Mouse (Mus musculus) heart, adult 8-10 months (tissue): ENCODE measurements around the gene Decr2. TPM values are rescaled to one million over a fixed set of nuclear protein-coding genes. Genes with fewer than 3 reads are reported as not detected.
"Not testable (repeated sequence)": the region's sequence is repeated elsewhere in the genome, so short reads cannot be mapped to it uniquely, and the experiment has no call there.

ENCODE experiments used
- DNase-seq: peaks from one replicate; pipeline ENCODE4 v3.0.0; 2022; ENCODE audit warnings: low spot score
- total RNA-seq, 4 experiments: library from RNA; stranded (reverse); gene quantifications; 2 replicates each; pipeline ENCODE4 v1.2.4; 2022

The Decr2 gene
- total RNA-seq, result 10 to 100 TPM; 10.2 to 11.2 (median 11.0) TPM

DNA sequence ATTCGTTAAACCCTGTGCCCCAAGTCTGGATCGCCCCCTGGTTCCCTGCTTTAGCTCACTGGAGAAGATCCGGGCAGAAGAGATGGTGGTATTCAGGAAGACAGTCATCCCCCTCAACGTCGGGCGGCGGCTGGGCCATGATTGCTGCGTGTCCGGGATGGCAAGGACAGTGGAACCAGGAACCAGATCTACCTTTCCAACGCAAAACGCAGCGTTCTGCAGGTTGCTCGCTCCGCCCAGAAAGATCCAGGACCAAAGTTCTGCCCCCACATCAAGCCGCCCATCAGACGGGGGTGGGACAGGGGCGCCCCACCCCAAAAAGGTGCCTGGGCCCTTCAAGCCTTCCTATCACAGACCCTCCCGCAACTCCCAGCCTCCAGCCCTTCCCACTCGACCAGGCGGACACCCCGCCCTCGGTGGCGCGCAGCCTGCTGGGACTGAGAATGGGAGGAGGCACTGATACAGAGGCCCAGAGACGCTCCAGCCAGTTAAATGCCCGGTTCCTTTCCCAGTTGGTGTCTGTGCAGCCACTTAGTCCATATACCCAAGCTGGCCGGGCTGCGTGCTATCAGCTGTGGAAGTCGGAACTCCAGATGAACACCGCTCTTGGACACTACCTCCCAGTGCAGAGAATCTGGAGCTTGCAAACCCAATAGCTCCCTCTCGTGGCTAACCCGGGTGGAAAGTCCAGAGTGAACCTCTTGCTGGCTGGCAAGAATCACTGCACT lies at the start of gene Decr2:
TSS of gene Decr2 (minus strand) at position 433 of the 728 bp plus-strand sequence.
- DNase-seq, result peak; percentile 90

DNA sequence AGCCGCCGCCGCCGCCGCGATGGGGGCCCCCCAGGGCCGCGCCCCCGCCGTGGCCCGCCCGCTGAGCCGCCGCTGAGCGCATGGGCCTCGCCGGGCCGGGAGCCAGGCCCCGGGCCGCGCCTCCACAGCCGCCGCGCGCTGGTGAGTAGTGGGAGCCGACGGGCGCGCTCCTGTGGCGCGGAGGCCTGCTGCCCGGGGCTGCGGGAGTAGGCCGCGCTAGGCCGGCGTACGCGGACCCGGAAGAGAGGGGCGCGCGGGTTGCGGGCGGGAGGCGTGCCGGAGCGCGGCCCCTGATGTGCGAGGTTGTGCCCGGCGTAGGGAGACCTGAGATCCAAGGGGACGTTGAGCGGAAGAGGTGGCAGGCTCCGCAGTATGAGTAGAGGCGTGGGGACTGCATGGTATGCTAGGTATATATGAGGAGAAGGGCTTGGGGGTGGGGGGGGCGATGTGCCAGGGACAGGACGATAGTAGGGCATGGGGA lies 48.8 kb upstream of the Decr2 start:
- DNase-seq, result no peak

DNA sequence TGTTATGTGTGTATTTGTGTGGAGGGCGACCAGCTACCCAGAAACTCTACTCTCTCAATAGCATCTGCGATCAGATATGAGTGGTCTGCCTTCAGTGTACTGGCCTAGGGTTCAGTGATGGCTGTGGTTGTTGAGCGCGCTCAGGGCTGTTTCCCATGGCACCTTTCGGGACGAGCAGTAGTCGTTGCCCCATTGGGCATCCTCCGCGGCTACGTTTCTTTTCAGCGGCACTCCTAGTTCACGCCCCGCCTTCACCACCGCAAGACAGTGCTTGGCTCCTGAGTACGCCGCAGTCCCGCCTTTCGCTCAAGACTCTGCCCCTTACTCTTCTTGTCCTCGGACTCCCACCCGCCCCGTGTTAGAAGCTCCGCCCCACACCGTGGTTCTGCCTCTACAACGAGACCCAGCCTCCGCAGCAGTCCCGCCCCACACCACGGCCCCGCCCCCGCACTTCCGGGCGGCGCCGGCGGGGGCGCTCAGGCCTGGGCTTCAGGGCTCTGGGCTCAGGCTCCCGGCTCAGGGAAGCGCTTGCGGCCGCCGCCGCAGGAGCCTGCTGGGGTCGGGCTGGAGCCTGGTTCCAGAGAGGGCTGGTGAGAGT lies 48.2 kb upstream of the Decr2 start, which contains the start of gene Axin1:
TSS of gene Axin1 (plus strand) at position 450 of the 598 bp plus-strand sequence.
- peak; percentile 89 for DNase-seq

DNA sequence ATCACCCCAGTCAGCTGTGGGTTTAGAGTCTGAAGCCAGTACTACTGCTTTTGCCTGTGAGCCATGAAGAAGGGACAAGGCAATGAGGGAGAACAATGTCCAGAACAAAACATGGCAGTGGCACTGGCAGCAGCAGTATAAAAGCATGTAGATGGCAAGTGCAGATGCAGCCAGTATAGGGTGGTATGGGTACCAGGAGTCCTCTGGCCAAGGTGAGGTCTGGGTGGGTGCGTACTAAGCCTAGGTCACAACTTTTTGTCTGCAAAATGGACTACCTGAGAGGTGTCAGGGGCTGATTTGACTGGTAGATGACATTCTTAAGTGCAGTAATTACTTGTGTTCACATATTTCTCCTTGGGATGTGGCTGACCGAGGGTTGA lies 47.6 kb upstream of the Decr2 start:
- DNase-seq, result no peak

DNA sequence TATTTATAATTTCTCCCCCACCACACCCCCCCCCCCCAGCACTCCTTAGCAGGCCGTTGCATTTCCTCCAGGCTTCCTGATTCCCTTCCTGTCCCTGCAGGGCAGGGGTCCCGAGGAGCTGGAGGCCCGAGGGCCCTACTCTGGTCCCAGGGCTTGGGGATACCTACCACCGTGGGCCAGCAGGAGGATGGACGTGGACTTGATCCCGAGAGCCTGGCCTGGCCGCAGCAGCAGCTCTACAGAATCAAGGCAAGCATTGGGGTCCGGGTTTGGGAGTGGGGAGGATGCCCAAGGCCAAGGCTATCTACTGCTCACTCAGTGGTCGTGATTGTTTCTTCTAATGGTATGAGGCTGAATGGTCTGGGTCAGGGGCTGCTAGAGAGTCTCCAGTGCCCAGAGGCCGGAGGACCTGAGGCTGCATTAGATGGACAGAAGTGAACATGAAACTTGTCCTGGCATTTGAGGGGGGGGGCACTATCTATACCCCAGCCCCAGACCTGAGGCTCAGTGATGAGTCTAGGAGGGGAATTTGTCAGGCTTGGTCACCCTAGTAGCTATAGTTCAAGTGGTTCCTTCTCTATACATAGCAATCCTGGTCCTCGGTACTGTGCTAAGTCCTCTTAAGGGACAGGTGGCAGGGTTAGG lies 47.1 kb upstream of the Decr2 start:
- DNase-seq, result no peak

DNA sequence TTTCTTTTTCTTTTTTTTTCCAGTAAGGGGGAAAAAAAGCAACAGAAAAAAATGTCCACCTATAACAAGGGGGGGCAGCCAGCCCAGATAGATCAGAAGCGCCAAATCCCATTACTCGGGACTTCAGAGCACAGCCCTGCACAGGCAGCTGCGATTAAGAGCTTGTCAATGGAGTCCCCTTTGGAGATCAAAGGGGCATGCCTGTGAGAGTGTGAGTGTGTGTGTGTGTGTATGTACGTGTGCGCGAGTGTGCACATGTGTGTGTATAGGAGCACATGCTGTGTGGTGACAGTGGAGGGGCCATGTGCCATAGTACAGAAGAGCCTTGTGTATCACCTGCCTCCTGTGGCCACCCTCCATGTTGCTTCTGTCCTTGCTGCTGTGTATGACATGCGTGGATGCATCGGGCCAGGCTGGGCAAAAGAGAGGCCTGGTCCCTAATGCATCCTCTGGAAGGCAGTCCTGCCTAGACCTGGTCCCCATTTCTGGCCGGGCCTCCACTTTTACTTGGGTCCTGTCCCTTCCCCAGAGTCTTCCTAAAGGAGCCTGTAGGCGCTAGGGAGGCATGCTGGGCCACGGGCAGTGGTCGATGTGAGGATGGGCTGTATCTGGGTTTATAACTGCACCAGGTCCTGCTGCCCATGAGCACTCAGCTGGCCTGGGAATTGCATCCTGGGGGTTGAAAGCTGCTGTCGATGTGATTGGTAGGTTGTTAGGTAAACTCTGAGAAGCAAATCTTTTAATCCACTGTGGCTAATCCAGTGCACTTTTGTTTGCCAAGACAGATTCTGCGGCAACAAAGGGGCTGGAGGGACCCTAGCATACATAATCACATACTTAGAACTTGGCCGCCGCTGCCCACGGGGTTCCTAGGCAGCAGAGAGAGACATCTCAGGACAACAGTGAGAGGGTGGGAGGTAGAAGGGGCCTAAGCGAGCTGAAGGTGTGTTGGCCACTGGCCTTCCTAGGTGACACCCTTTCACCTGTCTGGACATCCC lies 42.0 kb upstream of the Decr2 start:
- DNase-seq, result no peak

DNA sequence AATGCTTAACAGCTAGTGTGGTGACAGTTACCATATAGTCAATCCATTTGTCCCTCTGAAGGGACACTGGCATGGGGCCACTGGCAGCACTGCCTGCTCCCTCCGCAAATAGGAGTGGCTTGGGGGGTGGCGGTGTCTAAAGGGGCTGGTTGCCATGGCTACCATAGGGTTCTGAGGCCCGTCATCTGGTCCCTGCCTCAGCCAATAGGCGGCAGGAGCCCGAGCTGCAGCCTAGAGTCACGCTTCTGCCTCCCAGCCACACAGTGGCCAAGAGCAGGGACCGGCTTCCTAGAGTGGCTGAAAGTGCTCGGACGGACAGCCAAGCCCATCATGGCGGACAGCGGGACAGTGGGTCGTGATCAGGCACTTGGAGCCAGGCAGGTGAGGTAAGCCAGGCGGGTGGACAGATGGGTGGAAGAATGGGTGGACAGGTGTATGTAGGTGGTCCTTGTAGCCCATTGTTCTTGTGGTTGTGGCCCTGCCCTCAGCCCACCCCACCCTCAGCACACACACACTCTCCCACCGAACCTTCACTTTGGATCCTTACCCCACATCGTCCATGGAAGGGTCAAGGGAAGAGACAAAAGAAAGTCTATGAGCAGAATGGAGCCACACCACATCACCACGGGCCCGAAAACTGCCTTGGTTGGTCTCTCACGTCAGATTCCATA lies 41.1 kb upstream of the Decr2 start:
- no peak for DNase-seq

DNA sequence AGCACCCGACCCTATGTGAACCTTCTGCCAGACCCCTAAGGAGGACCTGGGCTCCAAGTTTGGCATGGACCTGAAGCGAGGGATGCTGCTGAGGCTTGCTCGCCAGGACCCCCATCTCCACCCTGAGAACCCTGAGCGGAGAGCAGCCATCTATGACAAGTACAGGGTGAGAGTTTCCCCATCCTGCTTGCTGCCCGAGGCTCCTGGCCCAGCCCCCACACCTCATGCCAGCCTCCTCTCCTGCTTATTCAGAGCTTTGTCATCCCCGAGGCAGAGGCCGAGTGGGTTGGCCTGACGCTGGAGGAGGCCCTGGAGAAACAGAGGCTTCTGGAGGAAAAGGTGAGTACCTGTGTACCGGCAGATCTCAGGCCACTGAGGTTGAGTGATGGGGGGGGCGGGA lies 35.1 kb upstream of the Decr2 start:
- no peak for DNase-seq

DNA sequence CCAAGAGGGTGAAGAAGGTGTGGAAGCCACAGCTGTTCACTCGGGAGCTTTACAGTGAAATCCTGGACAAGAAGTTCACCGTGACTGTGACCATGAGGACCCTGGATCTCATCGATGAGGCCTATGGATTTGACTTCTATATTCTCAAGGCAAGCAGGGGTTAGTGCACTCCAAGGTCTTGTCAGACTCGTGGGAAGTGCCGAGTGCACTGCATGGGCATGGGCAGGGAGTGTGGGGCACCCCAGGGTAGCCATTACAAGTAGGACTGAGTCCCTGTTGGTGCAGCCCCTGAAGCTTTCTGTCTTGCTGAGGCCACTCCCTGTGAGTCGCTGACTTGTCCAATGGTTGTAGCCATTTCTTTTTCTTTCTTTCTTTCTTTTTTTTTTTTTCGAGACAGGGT lies 34.4 kb upstream of the Decr2 start:
- DNase-seq, result no peak

DNA sequence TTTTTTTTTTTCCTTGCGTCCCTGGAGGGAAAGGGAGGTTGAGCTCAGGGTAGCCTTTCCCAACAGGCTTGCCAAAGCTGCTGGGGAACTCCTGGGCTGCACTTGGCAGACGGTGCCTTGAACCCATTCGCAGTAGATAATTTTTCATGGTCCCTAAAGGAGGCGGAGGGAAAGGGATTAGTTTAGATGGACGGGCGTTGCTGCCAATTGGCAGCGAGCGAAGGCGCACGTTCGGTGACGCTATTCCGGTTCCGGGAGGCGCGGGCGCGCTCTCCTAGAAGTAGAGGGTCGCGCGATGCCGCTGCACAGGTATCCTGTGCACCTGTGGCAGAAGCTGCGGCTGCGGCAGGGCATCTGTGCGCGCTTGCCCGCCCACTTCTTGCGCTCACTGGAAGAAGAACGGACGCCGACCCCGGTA lies 33.1 kb upstream of the Decr2 start, which contains the start of gene Mrpl28:
TSS of gene Mrpl28 (plus strand) at position 234 of the 418 bp plus-strand sequence.
- DNase-seq, result peak; percentile 91

DNA sequence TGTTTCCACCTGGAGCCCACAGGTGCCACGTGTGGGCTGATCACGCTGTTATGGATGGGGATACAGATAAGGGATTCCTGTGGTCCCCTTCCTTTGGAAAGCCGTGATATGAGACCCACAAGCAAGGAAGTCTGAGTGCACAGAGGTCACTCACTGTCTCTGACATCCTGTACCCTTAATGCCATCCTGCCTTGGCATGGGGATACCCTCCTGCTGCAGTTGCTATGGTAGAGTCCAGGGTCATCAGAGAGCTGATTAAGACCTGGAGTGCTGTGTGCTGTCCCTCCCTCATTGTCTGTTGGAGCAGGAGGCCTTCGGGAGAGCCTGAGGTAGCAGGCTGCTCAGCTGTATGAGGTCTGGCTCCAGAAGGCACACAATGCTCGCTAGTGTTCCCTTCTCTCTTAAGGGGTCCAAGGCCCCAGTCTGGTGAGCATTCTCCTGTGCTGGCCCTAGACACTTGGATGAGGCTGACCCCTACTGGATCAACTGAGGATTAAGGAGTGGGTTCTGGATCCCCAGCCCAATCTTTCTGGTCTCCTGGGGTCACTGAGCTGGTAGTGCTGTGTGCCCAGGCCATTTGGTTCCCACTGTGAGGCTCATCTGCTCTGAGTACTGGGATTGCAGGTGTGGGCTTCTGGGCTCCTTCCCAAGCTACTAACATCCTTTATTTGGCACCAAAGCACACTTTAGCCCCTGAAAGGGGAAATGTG lies 32.4 kb upstream of the Decr2 start:
- DNase-seq, result no peak

DNA sequence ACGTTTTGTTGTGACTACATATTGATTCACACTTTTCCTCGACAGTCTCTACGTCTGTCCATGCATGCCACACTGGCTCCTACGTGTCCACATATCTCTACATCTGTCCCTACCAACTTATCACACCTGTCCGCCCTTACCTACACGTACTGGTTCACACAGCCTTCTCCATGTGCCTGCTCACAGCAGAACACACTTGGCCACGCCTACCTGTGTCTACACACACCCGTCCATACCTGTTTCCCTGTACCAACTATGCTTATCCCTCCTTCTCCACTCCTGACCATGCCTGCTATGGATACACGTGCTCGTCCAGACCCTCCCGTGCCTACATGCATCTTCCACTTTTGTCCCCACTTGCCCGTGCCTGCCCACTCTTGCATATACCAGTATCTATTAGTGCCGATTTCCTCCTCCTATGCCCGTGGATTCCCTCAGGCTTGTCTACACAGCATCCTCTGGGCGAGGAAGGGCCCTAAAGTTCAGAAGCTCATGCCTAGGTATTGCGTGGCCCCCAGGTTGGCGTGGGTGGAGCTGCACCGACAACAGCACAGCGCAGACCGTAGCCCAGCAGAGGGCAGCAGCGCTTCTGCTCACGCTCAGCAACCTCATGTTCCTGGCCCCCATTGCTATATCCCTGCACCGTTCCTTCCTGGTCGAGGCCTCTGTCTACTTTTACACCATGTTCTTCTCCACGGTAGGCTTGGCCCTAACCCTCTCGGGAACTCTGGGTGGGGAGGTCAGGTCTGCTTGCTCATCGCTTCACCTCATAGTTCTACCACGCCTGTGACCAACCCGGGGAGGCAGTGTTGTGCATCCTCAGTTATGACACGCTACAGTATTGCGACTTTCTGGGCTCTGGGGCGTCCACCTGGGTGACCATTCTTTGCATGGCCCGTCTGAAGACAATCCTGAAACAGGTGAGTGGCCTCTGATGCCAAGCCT lies 29.9 kb upstream of the Decr2 start:
- DNase-seq, result no peak

DNA sequence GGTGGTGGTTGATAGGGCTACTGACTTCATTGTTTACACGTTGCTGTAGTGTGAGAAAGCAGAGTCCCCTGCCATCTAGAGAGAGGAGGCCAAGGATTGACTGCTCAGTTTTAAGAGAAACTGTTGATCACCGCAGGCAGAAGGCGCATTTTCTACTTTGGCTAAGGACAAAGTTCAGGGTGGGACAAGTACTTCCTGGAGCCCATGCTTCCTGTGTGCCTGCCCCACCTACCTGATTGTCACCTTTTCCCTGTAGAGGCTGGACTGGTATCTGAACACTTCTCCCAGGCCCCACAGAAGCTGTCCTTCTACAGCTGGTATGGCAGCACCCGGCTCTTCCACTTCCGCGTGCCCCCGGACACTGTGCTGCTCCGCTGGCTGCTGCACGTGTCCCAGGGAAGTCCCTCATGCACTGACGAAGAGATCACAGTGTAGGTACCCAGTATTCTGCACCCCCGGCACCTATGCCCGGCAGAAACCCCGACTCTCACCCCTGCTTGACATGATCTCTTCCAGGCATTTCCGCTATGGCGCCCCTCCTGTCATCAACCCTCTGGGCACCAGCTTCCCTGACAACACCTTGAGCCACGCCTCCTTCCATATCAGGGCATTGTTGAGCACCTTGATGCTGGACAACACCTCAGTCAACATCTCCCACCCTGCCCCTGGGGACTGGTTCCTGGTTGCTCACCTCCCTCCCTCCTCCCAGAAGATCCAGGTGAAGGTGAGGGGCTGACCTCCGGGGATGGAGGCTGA lies 26.5 kb upstream of the Decr2 start:
- DNase-seq, result no peak

DNA sequence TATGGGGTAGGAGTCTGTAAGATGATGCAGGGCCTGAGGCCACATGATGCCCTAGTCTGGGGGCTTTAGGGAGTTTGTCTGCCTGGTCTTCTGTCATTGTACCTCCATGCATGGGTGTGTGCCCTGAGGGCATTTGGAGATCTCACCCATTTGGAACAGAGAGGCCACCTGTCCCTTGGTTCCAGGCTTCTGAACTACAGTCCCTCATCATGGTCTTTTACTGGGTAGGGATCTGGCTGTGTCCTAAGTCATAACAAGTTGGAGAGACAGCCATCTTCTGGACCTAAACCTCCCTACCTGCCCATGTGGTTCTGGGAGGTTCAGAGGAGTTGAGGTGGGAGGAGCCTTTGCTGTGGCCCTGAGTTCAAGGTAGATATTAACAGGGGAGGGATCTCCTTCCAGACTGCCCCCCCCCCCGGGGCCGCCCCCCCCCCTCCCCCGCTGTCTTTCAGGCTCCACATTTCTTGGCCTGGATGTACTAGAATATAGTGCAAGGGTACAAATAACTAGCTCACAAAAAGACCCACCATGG lies 25.9 kb upstream of the Decr2 start:
- DNase-seq, result no peak

DNA sequence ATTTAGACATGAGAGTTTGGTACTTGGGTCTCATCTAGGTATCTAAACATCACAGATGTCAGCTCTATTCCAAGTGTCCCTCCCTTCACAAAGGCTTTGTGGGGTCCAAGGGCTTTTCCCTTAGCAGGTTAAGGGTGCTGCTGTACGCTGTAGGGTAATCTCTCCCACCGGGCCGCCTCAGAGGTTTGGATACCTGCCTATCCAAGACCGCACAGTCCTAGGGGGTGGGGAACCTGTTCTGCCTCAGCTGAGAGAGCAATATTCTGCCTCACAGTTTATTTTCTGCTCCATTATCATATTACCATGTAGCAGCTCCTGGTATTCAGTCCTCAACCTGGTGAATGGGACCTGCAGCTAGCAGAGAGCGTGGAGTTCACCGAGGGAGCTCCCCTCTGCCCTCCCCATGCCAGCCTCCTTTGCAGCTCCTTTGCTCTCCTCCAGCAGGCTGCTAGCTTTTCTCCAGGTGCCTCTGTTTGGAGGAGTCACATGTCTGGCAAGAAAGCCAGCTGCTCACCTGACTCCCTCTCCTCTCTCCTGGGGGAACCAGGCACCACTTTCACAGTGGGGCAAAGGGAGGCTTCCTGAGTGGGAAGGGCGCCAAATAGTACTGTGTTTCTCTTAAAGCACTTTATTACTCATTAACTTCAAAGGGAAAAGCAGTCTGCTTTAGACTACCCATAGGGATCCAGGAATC lies 25.2 kb upstream of the Decr2 start:
- DNase-seq, result no peak

DNA sequence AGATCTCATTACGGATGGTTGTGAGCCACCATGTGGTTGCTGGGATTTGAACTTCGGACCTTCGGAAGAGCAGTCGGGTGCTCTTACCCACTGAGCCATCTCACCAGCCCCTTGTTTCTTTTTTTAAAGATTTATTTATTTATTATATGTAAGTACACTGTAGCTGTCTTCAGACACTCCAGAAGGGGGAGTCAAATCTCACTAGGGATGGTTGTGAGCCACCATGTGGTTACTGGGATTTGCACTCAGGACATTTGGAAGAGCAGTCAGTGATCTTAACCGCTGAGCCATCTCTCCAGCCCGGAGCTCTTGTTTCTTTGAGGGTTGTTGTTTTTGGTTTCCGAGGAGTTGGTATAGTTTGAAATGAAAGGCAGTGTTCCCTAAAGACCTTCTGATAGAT lies 24.3 kb upstream of the Decr2 start:
- DNase-seq, result not testable (repeated sequence)

DNA sequence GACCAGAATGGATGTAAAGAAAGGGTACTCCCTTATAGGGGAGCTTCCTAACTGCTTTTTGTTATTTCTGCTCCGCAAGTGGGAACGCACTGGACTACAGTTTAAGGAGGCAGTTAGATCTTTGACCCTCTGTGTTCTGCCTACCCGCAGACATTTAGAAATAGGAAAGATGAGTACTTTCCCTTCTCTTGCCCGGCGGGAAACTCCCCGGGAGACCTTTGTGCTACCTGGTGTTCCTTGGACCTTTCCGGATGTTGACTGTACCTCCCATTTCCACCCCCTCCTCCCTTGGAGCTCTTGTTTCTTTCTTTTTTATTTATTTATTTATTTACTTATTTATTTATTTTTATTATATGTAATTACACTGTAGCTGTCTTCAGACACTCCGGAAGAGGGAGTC lies 23.9 kb upstream of the Decr2 start:
- DNase-seq, result no peak
